Mouse (Mus musculus) T-cell, adult 2 months (primary cell): ENCODE results near the gene Col25a1.

Source experiments
- DNase-seq: peaks from one replicate; pipeline ENCODE4 v3.0.0; 2022; ENCODE audit warnings: low spot score

Gene Col25a1

DNA sequence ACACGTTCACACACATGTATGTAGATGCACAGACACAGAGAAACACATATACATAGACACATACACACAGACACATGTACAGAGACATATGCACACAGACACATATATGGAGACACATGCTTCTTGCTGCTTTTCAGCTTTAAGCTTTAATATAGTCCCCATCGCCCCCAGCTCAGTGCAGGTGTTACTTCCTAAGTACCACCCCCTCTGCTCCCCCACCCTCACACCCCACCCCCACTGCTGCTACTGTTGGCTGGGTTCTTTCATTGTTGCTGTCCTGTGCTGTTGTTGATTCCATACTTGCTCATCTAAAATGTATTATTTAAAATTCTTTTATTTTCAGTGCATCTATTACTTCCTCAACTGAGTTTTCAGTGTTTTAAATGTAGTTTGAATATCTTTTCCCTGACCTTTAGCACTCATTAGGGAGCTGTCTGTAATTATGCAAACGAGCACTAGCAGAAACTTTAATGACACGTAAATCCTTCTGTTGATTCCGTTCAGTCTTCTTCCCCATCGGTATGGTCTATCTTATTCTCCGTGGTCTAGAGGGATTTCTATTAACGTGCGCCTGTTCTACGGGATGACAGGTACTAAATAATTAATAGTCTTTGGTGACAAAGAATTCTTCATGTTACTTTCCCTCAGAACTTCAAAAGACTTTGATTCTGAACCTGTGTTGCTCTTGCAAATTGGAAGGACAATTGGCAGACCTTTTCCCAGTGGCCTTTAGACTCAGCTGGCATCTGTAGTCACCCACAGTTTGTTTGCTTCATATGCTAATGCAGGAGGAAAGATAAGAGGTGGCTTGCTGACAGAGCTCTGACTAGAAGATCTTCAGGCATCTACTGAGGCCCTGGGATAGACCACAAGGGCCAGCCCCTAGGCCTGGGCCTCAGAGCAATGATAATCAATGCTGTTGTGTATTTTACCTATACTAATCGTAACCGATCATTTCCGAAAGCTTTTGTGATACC is 196.0 kb downstream of the Col25a1 start:
- no peak for DNase-seq

DNA sequence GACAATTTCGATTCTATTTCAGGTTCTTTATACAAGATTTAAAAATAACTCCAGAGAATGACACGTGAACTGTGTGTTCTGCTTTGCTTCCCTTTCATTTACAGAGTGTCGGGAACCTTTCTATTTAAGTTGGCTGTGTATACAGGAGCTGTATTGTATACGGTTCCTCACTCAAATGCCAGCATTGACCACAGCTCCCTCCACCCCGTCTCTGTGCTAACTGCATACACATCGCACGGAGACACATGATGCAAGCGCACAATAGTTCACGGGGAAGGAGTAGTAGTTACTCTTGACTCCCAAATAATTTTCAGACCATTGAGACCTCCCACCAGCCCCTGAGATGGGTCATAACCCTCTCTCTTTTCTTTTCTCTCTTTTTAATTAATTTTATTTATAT is 197.6 kb downstream of the Col25a1 start:
- no peak for DNase-seq

DNA sequence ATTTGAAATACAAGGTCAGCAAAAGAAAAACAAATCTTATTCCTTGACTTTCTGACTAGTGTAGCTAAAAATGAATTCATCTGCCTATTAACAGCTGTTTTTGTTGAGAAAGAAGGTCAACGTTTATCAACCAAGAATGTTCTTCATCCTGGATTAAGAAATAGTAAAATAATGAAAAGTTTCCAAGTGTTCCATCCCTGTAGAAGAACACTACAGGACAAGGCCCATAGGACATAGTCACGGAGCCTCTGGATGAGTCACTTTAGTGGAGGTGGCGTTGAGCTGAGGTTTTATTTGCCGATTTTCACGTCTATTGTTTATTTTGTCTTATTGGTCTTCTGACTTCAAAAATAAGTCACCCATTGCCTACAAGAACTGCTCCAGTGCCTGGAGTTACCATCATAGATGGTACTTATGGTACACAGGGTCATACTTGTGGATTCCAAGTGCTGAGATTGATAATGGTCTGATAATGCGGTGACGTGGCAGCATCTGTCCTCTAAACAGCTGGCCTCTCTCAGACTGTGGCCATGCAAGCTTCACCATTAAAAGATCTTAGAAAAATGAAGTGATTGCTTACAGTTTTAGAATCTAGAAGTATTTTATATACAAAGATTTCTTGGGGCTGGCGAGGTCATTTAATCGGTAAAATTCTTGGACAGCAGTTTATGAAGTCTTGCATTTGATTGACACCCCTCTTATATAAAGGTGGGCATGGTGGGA is 198.7 kb downstream of the Col25a1 start:
- DNase-seq, result no peak

DNA sequence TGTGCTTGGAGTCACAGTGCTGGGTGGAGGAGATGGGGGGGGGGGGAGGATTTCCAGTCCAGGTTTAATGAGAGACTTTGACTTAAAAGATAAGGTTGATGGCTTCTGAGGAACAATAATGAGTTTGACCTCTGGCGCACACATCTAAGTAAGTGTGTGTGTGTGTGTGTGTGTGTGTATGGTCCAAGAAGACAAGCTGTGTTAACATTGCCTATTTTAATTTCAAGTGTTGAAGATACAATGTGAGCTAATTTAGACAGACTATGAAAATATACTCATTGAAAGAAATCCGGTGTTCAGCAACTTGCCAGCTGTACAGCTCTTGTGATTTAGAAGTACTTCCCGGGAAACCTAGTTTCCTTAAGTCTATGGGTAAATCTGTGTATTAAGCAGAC is 199.3 kb downstream of the Col25a1 start:
- DNase-seq, result no peak

DNA sequence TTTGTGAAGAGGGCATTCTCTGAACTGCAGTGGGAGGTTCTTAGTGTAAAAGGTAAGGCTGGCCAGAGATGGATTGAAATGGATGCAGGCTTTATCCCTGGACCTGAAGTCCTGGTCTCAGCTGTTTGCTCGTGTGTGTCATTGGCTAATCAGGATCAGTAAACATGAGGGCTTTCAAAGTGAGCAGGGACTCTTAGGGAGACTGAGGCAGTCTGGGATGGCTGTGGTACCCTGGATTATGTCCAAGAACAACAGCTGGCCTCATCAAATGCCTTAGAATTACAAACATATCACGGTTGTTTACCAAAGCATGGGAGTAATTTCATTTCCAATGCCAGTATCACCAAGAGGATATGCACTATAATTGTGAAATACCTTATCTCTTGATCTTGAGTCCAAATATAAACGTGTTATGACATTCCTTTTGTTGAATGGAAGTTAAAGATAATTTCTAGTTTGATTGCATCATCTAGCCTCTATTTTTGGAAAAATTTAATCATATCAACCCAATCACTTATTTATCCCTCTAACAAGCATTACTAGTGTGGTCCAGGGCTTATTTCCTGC is 201.1 kb downstream of the Col25a1 start:
- no peak for DNase-seq

DNA sequence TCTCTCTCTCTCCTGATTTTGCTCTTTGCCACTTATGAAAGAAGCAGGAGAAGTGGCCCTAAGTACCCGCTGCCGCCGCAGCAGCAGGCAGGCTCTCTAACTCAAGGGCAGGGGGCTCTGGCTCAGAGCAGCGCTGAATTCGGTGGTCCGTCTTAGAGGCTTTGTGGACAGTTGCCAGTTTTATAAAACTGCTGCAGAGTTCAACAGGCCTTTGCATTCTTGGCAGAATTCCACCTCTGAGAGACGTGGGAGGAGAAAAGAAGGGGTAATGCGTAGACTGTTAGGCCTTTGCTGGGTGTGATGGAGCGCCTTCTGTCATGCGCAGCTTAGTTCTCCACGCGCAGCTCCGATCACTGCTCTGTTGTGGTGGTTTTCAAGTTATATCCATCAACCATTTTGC is 206.6 kb downstream of the Col25a1 start:
- no peak for DNase-seq

DNA sequence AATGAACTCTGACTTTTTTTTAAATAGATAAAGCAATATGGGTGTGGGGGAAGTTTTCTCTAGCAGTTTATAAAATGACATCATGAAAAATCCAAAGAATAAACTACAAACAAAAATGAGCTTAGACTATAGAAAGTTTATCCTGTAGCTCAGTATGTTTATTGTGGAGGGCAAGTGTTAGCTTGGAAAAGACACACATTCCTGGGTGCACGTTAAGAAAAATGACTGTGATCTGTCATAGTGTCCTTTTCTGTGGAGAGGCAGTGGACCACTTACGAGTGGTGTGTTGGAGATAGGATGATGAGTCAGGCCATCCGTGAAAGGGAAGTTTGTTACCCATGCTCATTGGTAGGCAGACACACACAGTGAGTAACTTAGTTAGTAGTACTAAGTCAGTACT is 207.1 kb downstream of the Col25a1 start:
- DNase-seq, result no peak

DNA sequence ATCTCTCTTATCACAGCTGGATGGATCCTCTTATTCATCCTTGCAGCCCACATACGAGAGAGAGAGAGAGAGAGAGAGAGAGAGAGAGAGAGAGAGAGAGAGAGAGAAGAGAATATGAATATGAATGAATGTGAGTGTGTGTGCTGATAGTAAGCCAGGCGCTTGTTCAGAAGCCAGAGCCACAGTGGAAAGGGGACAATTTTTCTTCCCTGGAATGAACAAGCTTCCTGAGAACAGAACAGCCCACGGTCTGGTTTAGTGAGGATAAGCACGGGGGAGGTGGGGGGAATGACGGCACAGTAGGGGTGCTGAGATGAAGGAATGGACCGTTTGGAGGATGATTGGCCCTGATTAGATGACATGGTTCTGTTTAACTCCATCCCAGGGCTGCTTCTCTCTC is 218.9 kb downstream of the Col25a1 start:
- no peak for DNase-seq

DNA sequence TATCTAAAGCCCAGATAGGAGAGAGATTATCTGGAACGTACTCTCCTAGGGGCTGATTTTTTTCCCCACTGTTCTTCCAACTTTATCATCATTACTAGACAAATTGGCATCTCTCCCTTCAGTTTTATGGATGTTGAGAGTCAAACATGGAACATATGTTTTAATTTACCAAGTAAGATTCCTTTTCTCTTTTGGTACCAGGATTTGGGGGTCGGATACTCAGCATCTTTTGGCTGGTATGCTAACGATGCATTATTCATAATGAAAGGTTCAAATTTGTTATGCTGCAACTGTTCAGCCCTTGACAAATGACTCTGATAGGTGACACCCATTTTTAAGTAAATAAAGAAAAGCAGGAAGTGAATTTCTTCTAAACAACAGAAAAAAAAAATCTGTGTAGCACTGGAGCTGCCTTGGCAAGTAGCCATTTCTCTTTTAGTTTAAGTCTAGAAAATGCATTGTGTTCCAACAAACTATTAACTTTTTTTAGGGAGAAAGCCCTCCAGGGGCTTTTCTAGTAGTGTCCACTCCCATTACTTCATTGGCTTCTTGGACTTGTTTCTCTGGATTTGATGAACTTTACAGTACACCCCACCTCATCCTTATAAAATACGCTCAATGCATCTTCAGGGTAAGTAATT is 223.2 kb downstream of the Col25a1 start:
- no peak for DNase-seq

DNA sequence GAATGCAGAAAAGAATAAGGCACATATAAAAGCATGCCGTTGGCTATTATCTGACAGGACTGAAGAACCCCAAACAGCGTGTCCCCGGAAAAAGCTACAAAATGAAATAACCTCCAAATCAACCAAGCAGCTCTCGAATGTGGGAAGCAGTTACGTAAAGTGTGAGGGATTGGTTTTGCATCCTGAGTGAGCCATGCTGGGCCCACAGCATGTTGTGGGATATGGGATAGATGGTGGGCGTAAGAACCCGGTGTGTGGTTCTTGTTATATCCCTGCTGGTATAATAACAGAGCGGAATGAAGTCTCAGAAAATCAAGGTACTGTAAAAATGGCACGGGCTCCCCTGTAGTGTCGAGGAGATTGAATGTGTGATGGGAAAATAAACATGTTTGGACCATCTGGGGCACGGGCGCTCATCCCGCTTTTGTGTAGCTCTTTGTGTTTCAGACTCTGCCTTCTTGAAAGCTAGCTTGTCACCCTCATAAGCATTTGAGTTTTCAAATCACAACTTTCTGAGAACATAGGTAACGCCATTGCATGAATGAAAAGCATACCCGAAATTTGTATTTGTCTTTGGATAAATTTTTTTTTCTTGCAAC is 225.4 kb downstream of the Col25a1 start:
- no peak for DNase-seq

DNA sequence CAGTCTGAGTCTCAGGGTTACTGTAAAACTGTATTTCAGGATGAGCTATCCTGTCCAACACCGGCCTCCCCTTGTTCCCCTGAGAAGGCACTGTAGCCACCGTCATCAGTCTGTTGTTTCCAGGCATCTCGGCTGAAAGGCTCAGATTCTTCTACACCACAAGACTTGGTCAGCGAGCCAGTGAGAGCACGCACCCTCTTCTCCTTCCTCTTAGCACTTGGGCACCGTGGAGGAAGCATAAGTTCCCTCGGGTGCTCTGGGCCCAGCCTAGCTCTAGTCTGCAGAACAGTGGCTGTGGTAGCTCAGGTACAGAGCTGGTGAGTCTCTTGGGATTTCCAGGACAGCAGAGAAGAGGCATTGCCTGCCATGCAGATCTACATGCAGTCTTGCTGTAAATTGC is 229.5 kb downstream of the Col25a1 start:
- no peak for DNase-seq

DNA sequence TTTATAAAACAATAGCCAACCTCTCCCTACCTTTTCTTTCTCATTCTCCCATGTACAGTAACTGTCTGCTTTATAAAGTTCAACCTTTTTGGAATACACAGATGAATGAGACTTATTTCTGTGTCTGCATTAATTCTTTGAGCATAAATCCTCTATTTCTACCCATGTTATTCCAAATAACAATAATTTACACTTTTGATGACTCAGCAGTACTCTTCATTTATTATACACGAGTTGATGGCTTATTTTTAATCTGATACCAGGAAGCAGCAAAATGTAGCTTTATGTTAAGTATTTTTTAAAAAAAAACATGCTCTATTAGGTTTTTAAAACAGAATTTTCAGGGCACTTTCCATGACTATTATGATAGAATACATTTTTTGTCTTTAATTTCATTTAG is 230.6 kb downstream of the Col25a1 start:
- DNase-seq, result no peak

DNA sequence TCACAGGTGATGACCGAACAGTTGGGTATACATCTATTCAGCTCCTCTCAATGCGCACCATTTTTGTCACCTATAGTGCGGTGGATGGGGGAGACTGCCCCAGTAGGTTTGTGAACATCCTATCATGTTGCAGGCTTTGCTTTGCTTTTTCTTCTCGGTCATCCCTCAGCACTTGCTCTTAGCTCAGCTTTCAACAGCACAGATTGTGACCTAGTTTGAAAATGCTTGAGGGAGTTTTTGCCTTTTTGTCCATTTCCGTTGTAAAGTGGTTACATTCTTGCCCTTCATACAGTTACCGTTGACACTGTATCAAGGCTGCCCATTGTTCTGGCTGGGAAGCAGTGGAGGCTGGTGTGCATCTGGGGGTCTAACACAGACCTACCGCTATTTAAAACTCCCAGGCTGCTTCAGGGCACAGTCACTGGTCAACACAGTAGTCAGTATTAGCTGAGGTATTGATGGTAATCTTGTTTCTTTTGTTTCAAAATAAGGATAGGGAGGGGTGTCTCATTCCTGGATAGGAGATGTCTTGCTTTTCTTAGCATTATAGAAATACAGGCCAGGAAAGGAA is 231.6 kb downstream of the Col25a1 start:
- DNase-seq, result no peak

DNA sequence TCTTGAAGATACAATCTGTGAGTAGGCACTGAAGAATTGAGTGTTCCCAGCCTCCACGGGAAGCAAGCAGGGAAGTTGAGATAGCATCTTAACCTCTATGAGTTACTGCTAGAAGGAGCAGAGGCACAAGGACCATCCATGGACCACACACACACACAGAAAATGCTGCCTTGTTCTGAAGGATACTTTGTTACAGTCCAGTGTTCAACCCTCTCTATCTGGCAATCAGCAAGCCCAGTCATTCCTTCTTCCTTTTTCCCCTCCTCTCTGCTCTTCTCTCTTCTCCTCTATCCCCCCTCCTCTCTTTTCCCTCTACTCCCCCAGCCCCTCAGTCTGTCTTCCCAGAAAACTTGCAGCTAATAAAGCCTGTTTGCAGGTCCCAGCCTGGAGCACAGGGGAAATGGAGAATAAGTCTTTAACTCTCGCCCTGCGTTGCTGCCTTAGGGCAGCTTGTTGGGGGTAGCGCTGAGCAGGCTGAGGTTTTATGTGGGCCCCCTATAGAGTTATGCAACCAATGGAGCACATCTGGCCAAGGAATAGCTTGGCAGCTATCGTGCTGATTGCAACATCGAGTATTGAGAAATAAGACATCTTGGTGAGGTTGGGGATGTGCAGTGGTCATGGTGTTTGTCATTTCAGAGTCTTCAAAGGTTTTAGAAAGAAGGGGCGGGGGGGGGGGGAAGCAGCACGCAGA is 235.8 kb downstream of the Col25a1 start:
- DNase-seq, result no peak

DNA sequence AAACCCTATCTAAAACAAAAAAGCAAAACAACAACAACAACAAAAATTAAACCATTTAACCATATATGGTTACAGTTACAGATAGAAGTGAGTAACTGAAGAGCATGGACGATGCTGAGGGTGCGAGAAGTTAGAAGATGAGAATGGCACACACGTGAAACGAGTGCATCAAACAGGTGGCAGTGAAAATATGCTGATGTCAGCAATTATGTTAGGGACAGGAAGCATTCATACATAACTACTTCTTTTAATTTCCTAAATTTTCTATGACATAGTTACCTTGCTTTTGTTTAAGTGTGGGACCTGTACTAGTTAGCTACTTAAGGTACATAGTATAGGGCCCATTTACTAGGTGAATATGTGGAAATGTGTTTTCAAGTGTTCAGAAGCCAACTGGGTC is 237.1 kb downstream of the Col25a1 start:
- DNase-seq, result no peak

DNA sequence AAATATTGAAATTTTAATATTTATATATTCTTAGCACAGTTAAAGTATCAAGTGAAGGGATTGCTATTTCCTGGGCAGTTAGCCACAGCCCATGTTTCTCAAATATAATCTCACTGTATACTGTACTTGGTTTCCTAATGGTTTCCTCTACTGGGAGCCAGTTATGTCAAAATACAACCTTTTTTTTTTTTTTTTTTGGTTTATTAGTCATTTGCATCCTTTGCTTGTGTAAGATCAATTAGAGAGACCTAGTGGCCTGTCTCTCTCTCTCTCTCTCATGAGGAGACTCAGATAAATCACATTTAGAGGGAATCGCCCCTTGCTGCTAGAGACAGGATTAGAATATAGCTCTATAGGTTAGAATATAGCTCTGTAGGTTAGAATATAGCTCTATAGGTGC is 237.8 kb downstream of the Col25a1 start:
- DNase-seq, result no peak

DNA sequence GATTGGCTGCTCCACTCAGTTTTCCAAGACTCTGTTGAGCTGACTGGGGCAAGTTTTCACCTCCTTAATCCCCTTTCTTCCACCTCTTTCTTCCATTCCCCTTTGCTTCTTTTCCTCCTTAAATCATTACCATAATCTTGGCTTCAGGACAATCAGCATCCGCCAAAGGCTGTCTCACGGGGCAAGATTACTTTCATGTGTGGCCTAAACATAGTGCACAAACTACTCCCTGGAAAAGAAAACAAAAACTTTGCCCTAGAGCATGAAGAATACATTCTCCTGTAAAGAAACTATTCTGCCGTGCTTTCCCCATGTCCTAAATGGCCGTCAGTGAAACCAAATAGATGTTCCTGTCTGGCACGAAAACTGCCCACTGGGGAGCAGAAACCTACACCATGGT is 238.9 kb downstream of the Col25a1 start:
- DNase-seq, result no peak

DNA sequence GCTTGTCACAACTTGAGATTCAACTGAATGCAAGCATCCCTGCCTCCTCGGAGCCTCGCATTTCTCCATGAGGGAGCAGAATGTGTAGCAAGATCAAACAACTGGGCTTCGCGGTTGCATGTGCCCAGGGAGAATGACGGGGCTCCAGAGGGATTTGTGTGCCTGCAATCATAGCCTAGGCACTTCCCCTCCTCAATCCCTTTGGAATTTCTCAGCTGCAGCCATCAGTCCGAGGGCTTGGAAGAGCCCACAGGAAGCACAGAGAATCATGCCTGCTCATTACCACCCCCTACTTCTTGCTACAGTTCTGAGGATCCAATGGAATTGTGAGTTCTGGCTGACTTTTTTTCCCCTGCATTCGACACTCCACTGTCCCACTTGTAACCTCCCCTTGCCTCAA is 241.8 kb downstream of the Col25a1 start:
- DNase-seq, result no peak

DNA sequence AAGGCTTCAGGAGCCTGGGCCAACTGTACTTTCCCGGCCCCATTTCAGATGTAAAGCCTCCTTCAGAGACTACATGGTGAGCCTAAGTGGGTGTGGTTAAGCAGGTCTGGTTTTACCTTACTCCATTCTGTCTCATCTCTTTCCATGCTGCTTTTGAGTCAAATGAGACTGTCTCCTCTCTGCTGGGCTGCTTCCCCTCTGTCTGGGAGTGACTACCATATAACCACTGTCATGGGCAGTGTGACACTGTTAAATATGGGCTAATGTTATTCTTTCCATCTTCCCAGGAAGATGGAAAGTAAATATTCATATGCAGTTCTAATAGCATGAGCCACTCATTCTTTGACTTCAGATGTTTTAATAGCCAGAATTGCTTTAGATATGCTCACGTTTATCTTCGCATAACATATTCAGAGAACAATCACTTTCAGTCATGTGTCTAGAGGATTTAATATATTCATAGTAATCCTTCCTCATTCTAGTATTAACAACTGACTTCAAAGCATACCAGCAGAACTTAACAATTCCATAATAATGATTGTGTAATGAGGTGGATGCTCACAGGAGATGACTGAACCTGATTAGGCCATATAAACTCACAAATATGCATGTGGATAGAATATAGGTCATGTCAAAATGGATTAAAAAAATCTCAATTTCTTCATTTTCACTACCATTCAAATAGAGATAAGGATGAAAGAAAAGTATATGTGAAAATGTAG is 243.5 kb downstream of the Col25a1 start:
- no peak for DNase-seq

DNA sequence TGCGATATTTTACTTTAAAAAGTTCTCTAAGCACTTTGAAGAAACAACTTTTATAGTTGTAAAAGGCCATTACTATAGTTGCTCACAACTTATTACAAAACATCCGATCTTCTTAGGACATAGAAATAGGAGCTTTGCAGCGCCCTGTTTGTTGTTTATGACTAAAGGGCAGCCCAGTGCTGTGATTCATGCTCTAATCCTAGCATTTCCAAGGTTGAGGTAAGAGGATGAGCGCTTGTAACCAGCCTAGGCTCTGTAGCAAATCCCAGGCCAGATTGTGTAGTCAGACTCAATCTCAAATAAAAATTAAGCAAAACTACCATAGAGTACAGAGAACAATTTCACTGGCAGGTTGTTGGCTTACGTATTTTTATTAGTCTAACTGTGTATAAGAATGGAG is 246.5 kb downstream of the Col25a1 start:
- DNase-seq, result no peak

DNA sequence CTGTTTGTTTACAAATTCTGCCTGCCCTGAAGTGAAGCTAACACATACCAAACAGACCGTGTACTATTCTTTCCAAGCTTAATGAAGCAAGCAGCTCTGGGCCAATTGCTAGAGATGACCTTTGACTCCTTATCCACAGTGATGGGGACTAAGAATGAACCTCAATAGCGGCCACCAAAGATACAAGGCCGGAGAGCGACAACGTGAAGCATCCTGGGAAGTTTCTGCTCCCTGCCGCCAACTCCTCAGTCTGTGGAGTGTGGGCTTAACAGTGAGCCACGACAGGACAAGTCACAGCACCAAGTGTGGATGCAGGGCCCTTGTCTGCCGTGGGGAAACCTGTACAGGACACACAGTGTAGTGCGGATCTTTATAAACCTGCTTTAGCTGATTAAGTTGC is 247.3 kb downstream of the Col25a1 start:
- no peak for DNase-seq
